In genomic region chrX:48342731-48343130, GRCm38 (mm10) we compare ENCODE assay signal across 8 mouse cellular contexts. TPM values are rescaled to one million over a fixed set of nuclear protein-coding genes. Genes with fewer than 3 reads are reported as not detected.
DNase-seq lines count a peak whose midpoint lies in the region; ATAC-seq lines count a peak whose summit lies in the region.

No protein-coding gene starts in this region.

- H3K9ac ChIP-seq in forebrain, embryonic 12.5 days = 0 out of 2 replicates have a peak overlapping the region, but pooled peaks have one; percentile 7
- peak overlapping the region; percentile 48 for H3K9ac ChIP-seq in intestine, embryonic 15.5 days

- WGBS in forebrain, embryonic 12.5 days = 20% methylated on average over 12 of the region's 16 CpGs
- 17% methylated on average over 16 of the region's 16 CpGs for WGBS in intestine, embryonic 15.5 days
- WGBS in macrophage (ENCODE audit: missing documents) = 32% methylated on average over 16 of the region's 16 CpGs

- H3K4me1 ChIP-seq in forebrain, embryonic 12.5 days = peaks cover 10% of the 10 kb centered on the region
- 0 out of 2 replicates have a peak, but pooled peaks cover 2% of the 10 kb centered on the region for H3K4me1 ChIP-seq in intestine, embryonic 15.5 days (replicated peaks)

- no peaks in the 10 kb centered on the region for H3K79me2 ChIP-seq in macrophage (ENCODE audit: inconsistent target)

- no peaks in the 10 kb centered on the region for H3K36me3 ChIP-seq in forebrain, embryonic 12.5 days (replicated peaks)
- no peaks in the 10 kb centered on the region for H3K36me3 ChIP-seq in intestine, embryonic 15.5 days
- H3K36me3 ChIP-seq in macrophage (ENCODE audit: inconsistent target) = no peaks in the 10 kb centered on the region

- no peak; the same call in 1 of the 2 replicates for ATAC-seq in forebrain, embryonic 12.5 days (ENCODE audit: low FRiP score)
- ATAC-seq in intestine, embryonic 15.5 days = peak; percentile 15

- peak; percentile 10 for DNase-seq in adrenal gland, adult 8-10 months
- no peak for DNase-seq in adrenal gland, postnatal 25 days
- DNase-seq in 3134 (ENCODE audit: extremely low read depth, insufficient read length, low spot score) = peak; percentile 27
- no peak for DNase-seq in gastrocnemius, postnatal 25 days
- DNase-seq in embryo, embryonic 10.5 days (ENCODE audit: low spot score) = no peak

- H3K27ac ChIP-seq in forebrain, embryonic 12.5 days = no peak overlapping the region
- H3K27ac ChIP-seq in intestine, embryonic 15.5 days = no peak overlapping the region
- H3K27ac ChIP-seq in macrophage = no peak overlapping the region

- H3K4me3 ChIP-seq in forebrain, embryonic 12.5 days (replicated peaks) = peak overlapping the region; percentile 55
- peak overlapping the region; percentile 52 for H3K4me3 ChIP-seq in intestine, embryonic 15.5 days (replicated peaks)
- H3K4me3 ChIP-seq in macrophage (ENCODE audit: inconsistent target) = peak overlapping the region; percentile 33; the same call in 1 of the 2 replicates

- H3K4me2 ChIP-seq in forebrain, embryonic 12.5 days = peak overlapping the region; percentile 70
- peak overlapping the region; percentile 81 for H3K4me2 ChIP-seq in intestine, embryonic 15.5 days (replicated peaks)

- 0 out of 2 replicates have a peak, but pooled peaks cover 4% of the 10 kb centered on the region for H3K9me3 ChIP-seq in forebrain, embryonic 12.5 days
- no peaks in the 10 kb centered on the region for H3K9me3 ChIP-seq in intestine, embryonic 15.5 days

- H3K27me3 ChIP-seq in forebrain, embryonic 12.5 days = no peaks in the 10 kb centered on the region
- H3K27me3 ChIP-seq in intestine, embryonic 15.5 days (replicated peaks) = no peaks in the 10 kb centered on the region

RNA-seq across cellular contexts. Expression of gene Bcorl1, which starts 1.6 kb away (rescaled TPM):
- total RNA-seq in adrenal gland, adult 8-10 months (2022) = 10 to 100 TPM; 10.7 to 13.1 (median 11.5) TPM
- 14.1 and 16.9 TPM in 2 replicates for total RNA-seq in adrenal gland, postnatal 25 days (2021)
- 6.4 and 6.7 TPM in 2 replicates for polyA plus RNA-seq in forebrain, embryonic 12.5 days (2016; fragmentation: Nextera tagmentation; extraction: Ambion mirVana)
- polyA plus RNA-seq in intestine, embryonic 15.5 days (2015; fragmentation: Nextera tagmentation; extraction: Ambion mirVana) = 4.9 and 5.1 TPM in 2 replicates
- 10 to 100 TPM in 20 of 26 experiments, 1 to 10 TPM in 6; 2.9 to 71.1 (median 16.7) TPM for total RNA-seq in macrophage (2018; cell fraction: chromatin; rRNA removed)
- 1 to 10 TPM; 2.3 to 9.6 (median 4.8) TPM for total RNA-seq in macrophage (2018; cell fraction: cytosol; rRNA removed)
- 10 to 100 TPM in 11 of 26 experiments, 1 to 10 TPM in 15; 3.6 to 48.2 (median 8.7) TPM for total RNA-seq in macrophage (2018; cell fraction: nucleus; rRNA removed)
- 3.5 to 20.1 TPM (median 3.8 TPM) in 3 replicates for polyA plus RNA-seq in macrophage (2018)
- 1 to 10 TPM; 6.4 to 6.8 TPM for total RNA-seq in gastrocnemius, postnatal 25 days (2021)

Comparison
In these comparisons a context has a peak if more than half of its experiments do, and no peak if none do; other contexts are left out.
1. DNase-seq: peak in adrenal gland, adult 8-10 months (single experiment) and 3134 (single experiment); none in adrenal gland, postnatal 25 days (single experiment), gastrocnemius, postnatal 25 days (single experiment) and embryo, embryonic 10.5 days (single experiment).
2. Peak in every context shown above with its lines, with median percentiles within 50 percentile points of each other: H3K4me3 ChIP-seq.